Mouse (Mus musculus): ENCODE measurements around the gene Akt3. TPM values are rescaled to one million over a fixed set of nuclear protein-coding genes. Genes with fewer than 3 reads are reported as not detected.

The Akt3 gene
- polyA plus RNA-seq, 1 experiment from 2014 or later: 9.8 TPM

DNA sequence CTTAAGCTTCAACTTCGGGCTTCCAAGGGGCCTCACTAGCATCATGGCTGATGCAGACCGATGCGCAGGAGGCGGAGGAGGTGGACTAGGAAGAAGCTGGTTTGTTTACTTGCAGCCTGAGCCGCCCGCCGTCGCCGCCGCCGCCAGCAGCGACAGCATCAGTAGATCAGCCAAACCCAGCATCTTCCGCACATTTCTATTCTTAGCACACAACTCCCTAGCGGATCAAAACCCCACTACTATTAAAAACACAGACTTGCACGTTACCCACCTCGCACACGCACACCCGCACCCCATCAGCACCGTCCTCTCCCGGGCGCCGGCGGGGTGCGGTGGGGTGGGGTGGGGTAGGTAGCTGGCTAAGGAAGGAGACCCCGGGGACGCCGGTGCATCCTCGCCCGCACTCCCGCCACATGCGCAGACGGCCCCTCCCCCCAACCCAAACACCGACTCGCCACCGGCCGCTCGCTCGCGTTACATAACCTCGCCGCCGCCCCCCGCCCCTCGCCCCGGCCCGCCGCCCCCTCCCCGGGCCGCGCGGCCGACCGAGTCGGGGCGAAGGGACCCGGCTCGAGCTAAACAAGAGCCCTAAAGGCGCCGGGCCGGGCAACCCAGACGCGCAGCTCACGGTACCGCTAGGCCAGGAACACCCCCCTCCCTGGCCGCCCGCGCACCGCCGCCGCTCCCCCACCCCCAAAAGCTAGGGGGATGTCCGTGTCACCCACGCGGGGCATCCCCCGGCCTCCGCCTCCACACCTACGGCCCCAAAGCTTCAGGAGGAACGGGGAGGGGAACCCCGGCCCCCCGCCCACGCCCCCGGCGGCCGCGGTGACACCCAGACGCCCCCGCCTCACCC lies 597 bp downstream of the Akt3 start:
- Histone ChIP-seq H3K36me3 (no peaks in the 10 kb centered on the region), H3K27me3 (no peaks in the 10 kb centered on the region), H3K9me3 (no peaks in the 10 kb centered on the region), H3K4me3 (peak overlapping the region; percentile 97), H3K27ac (peak overlapping the region; percentile 98), H3K9ac (peak overlapping the region; percentile 87), H3K4me1 (peaks cover 11% of the 10 kb centered on the region; the same call in 1 of the 2 replicates), H3K4me2 (replicated peaks) (peak overlapping the region; percentile 60)
- peak; percentile 24; the same call in 1 of the 2 replicates for ATAC-seq (ENCODE audit: insufficient number of reproducible peaks, insufficient read depth, low FRiP score, low TSS enrichment)
- WGBS: under 1% methylated on average over 64 of the region's 86 CpGs

DNA sequence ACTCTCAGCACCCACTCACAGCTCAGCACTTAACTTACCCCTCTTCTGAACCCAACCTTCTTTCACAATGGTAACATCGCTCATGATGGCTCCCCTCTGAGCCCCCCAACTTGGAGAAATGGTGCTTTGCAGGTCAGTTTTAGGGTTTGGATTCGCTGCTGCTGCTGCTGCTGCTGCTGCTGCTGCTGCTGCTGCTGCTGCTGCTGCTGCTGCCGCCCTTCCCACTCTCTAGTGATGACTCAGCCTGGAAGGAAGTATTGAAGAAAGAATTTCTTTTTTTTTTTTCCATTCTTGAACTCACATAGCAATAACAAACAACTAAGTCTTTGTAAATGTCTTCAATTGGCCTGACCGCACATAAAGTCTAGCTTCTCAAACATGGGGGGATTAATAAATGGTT lies 9.4 kb downstream of the Akt3 start:
- H3K36me3 ChIP-seq: 0 out of 2 replicates have a peak, but pooled peaks cover 4% of the 10 kb centered on the region
- ATAC-seq (ENCODE audit: insufficient number of reproducible peaks, insufficient read depth, low FRiP score, low TSS enrichment): no peak
- H3K27me3 ChIP-seq: no peaks in the 10 kb centered on the region
- no peaks in the 10 kb centered on the region for H3K9me3 ChIP-seq
- H3K9ac ChIP-seq: no peak overlapping the region
- WGBS: 64% methylated on average over 4 of the region's 4 CpGs
- no peaks in the 10 kb centered on the region for H3K4me1 ChIP-seq
- no peak overlapping the region for H3K4me2 ChIP-seq (replicated peaks)
- no peak overlapping the region for H3K4me3 ChIP-seq
- no peak overlapping the region for H3K27ac ChIP-seq

DNA sequence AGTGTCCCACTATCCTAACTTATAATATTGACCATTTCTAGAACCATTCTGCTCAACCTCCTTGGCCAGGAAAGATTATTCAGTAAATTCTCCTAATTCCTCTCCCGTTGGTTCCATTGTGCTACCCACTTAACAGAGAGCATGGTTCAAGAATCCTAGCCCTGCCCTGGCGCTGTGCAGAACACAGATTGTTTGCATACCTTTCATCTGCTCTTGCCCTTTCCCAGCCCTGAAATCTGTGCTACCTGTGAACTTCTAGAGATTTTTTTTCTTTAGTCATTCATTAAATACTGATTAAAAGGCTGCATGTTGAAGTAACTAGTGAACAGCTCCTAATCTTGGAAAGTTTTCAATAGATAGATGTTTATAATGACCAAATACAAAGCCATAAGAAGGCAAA lies 19.6 kb downstream of the Akt3 start:
- H3K4me1 ChIP-seq: no peaks in the 10 kb centered on the region
- no peak for ATAC-seq (ENCODE audit: insufficient number of reproducible peaks, insufficient read depth, low FRiP score, low TSS enrichment)
- no peak overlapping the region for H3K9ac ChIP-seq
- WGBS: 76% methylated on average over 2 of the region's 2 CpGs
- H3K4me3 ChIP-seq: no peak overlapping the region
- no peaks in the 10 kb centered on the region for H3K27me3 ChIP-seq
- no peak overlapping the region for H3K27ac ChIP-seq
- H3K9me3 ChIP-seq: no peaks in the 10 kb centered on the region
- H3K4me2 ChIP-seq (replicated peaks): no peak overlapping the region
- H3K36me3 ChIP-seq: no peaks in the 10 kb centered on the region

DNA sequence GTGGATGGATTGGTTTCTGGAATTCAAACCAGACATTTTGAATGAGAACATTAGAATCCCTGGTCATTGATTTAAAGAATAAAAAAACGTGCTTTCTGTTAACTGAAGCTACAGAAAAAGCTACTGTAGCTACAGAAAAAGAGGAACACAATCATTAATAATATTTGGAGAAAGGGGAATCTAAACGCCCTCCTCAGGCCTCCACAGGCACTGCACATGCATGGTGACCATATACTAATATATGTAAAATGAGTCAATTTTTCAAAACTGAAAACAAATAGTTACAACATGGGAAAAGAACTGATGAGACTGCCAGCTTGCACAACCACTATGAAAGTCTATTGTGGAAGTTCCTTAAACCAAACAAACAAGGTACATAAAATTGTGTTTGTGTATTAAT lies 21.3 kb downstream of the Akt3 start:
- no peak for ATAC-seq (ENCODE audit: insufficient number of reproducible peaks, insufficient read depth, low FRiP score, low TSS enrichment)

DNA sequence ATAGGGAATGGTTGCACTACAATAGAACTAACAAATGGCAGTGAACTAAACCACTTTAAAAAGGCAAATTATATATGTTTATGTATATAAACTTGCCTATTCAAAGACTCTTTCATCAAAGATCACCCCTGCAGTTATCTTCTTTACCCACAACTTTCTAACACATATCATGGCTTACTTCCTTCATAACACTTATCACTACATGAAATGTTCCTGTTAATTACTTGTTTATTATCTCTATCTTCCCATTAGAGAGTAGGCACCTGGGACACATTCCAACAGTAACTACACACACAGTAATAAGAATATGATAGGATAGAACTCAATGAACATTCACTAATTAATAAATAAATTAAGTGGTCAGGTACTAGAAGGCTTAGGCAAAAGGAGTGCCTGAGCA lies 21.8 kb downstream of the Akt3 start:
- Histone ChIP-seq H3K27me3 (no peaks in the 10 kb centered on the region), H3K9me3 (no peaks in the 10 kb centered on the region), H3K4me3 (no peak overlapping the region), H3K36me3 (no peaks in the 10 kb centered on the region), H3K9ac (no peak overlapping the region), H3K4me1 (no peaks in the 10 kb centered on the region), H3K4me2 (replicated peaks) (no peak overlapping the region), H3K27ac (no peak overlapping the region)
- no peak for ATAC-seq (ENCODE audit: insufficient number of reproducible peaks, insufficient read depth, low FRiP score, low TSS enrichment)

More for the DNA sequence above, 21.3 kb downstream of the Akt3 start:
- Histone ChIP-seq H3K27ac (no peak overlapping the region), H3K4me1 (no peaks in the 10 kb centered on the region), H3K27me3 (no peaks in the 10 kb centered on the region), H3K36me3 (no peaks in the 10 kb centered on the region), H3K9me3 (no peaks in the 10 kb centered on the region), H3K4me3 (no peak overlapping the region), H3K9ac (no peak overlapping the region), H3K4me2 (replicated peaks) (no peak overlapping the region)
- WGBS: 57% methylated on average over 2 of the region's 2 CpGs

DNA sequence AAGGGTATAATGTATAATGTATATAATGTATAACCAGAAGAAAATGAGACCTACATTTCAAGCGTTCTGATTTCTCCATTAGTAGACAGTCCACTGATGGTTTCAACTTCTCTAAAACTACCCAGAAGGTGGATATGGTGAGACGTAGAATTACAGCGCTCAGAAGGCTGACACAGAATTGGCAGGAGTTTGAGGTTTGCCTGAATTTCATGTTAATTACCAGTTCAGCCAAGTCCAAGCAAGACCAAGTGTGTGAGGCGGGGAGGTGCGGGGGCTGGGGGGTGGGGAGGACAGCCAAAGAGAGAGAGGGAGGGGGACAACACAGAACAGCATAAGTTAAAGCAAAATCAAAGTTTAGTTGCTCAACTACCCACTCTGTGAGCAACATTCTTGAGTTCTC lies 23.5 kb downstream of the Akt3 start:
- Histone ChIP-seq H3K4me3 (no peak overlapping the region), H3K4me2 (replicated peaks) (no peak overlapping the region), H3K9me3 (no peaks in the 10 kb centered on the region), H3K27me3 (no peaks in the 10 kb centered on the region), H3K27ac (no peak overlapping the region), H3K9ac (no peak overlapping the region), H3K36me3 (no peaks in the 10 kb centered on the region), H3K4me1 (no peaks in the 10 kb centered on the region)
- ATAC-seq (ENCODE audit: insufficient number of reproducible peaks, insufficient read depth, low FRiP score, low TSS enrichment): no peak
- WGBS: 84% methylated on average over 5 of the region's 5 CpGs

DNA sequence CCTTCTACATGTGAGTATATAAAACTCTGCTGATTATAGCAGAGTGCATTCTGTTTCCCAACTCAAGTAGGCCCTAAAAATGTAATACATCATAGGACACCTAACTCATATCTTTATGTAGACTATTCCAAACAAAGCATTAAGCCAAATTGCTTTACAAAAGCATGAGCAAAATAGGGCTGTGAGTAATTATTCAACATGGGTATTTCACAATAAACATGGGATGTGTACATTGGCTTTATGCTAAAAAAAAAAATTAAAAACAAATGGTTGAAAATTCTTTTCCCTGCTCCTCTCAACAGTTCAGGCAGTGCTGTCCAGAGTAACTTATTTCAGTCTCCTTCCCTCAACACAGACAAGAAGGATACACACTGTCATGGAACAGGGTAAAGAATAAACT lies 26.9 kb downstream of the Akt3 start:
- Histone ChIP-seq H3K27me3 (no peaks in the 10 kb centered on the region), H3K4me3 (no peak overlapping the region), H3K36me3 (no peaks in the 10 kb centered on the region), H3K4me2 (replicated peaks) (no peak overlapping the region), H3K9ac (no peak overlapping the region), H3K27ac (no peak overlapping the region), H3K4me1 (no peaks in the 10 kb centered on the region), H3K9me3 (no peaks in the 10 kb centered on the region)
- ATAC-seq (ENCODE audit: insufficient number of reproducible peaks, insufficient read depth, low FRiP score, low TSS enrichment): no peak

DNA sequence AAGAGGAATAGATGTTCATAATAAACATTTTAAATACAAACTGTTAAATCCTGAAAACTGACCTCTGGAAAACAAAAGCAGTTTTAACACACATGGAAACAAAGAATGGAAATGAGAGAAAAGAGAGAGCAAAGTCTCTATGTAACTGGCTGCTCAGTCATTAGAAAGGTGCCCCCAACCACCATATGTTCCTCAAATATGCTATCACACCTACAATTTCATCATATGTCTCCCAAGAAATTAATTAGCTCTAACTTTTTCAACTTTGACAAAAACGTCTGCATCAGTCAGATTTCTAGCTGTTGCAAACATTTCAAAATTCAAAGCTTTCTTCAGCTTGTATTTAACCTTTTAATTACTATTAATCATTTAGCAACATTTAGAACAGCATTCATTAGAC lies 59.0 kb downstream of the Akt3 start:
- no peak for ATAC-seq (ENCODE audit: insufficient number of reproducible peaks, insufficient read depth, low FRiP score, low TSS enrichment)
- Histone ChIP-seq H3K9me3 (no peaks in the 10 kb centered on the region), H3K4me2 (replicated peaks) (no peak overlapping the region), H3K27ac (no peak overlapping the region), H3K4me1 (no peaks in the 10 kb centered on the region), H3K36me3 (no peaks in the 10 kb centered on the region), H3K4me3 (no peak overlapping the region), H3K9ac (no peak overlapping the region), H3K27me3 (no peaks in the 10 kb centered on the region)
- 71% methylated on average over 1 of the region's 1 CpGs for WGBS

DNA sequence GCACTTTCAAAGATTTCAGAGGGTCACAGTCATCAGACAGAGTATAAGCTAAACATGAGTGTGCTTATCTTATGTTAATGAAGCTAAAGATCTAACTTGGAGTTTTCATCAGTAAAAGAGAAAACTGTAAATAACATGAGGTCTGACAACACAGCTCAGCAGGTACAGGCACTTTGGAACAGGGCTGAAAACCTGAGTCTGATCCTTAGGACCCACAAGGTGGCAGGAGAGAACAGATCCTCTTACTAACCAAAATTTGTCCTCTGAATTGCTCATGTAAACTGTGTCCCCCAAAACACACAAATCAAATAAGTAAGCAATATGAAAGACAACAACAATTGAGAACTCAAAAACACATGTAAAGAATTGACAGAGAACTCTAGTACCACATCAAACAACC lies 62.8 kb downstream of the Akt3 start:
- ATAC-seq (ENCODE audit: insufficient number of reproducible peaks, insufficient read depth, low FRiP score, low TSS enrichment): no peak
- no peak overlapping the region for H3K4me2 ChIP-seq (replicated peaks)

DNA sequence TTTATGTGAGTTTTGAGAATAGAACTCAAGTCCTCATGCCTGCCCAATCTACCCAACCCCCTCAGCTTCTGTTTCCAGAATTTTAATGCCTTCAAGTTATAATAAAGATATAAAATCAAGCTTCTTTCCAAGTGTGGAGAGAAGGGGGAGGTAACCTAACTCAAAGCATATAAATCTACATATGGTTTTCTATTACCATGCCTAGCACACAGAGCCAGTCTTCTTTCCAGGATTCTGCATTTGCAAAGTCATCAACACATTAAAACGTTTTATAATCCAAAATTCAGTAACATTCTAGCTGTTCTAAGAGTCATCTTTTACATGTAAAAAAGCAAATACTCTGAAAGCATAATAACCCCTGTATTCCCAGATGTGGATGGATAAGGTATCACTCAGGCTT lies 63.7 kb downstream of the Akt3 start:
- 51% methylated on average over 1 of the region's 1 CpGs for whole genome bisulfite sequencing
- H3K9ac ChIP-seq: no peak overlapping the region
- H3K36me3 ChIP-seq: no peaks in the 10 kb centered on the region
- no peaks in the 10 kb centered on the region for H3K27me3 ChIP-seq
- H3K4me1 ChIP-seq: no peaks in the 10 kb centered on the region
- H3K4me3 ChIP-seq: no peak overlapping the region
- H3K9me3 ChIP-seq: no peaks in the 10 kb centered on the region
- no peak for ATAC-seq (ENCODE audit: insufficient number of reproducible peaks, insufficient read depth, low FRiP score, low TSS enrichment)
- no peak overlapping the region for H3K27ac ChIP-seq
- no peak overlapping the region for H3K4me2 ChIP-seq (replicated peaks)

More for the DNA sequence above, 62.8 kb downstream of the Akt3 start:
- Histone ChIP-seq H3K9me3 (no peaks in the 10 kb centered on the region), H3K27ac (no peak overlapping the region), H3K9ac (no peak overlapping the region), H3K27me3 (no peaks in the 10 kb centered on the region), H3K36me3 (no peaks in the 10 kb centered on the region), H3K4me1 (no peaks in the 10 kb centered on the region), H3K4me3 (no peak overlapping the region)

DNA sequence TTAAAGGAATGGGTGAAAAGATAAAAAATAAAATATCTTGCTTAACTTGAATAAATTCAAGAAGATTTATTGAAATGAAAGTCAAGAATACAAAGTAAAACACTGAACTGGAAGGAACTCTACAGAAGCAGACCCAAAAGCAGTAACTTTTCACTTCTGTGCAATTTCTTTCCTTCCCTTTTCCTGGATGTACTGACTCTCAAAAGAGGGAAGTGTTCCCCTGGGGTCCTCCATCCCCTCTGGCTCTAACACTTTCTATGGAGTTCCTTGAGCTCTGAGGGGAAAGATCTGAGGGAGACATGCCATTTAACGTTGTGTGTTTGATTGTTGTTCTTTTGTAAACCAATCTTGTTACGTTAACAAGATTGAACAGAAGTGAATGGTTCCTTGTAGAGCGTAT lies 66.4 kb downstream of the Akt3 start:
- H3K9ac ChIP-seq: no peak overlapping the region
- H3K9me3 ChIP-seq: no peaks in the 10 kb centered on the region
- no peak overlapping the region for H3K27ac ChIP-seq
- no peak overlapping the region for H3K4me3 ChIP-seq
- H3K4me1 ChIP-seq: no peaks in the 10 kb centered on the region
- H3K4me2 ChIP-seq (replicated peaks): no peak overlapping the region
- no peaks in the 10 kb centered on the region for H3K36me3 ChIP-seq
- 38% methylated on average over 3 of the region's 3 CpGs for WGBS
- H3K27me3 ChIP-seq: no peaks in the 10 kb centered on the region
- no peak for ATAC-seq (ENCODE audit: insufficient number of reproducible peaks, insufficient read depth, low FRiP score, low TSS enrichment)

DNA sequence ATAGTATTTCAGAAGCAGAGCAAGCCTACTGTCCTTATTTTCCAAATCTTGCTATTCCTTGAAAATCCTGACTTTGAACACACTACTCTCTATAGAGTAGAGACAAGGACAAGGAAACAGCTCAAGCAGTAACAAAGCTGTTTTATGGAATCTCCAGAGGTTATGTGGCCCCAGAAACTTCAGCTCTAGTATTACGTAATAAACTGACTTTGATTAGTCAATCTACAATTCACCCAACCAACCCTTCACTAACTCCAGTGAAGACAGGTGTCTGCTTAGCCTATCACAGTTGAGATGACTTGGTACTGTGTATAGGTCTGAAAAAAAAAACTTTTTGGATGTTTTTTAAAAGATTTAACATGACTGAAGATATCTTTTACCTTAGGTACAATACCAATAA lies 67.6 kb downstream of the Akt3 start:
- Histone ChIP-seq H3K4me3 (no peak overlapping the region), H3K9ac (no peak overlapping the region), H3K4me1 (no peaks in the 10 kb centered on the region), H3K36me3 (no peaks in the 10 kb centered on the region), H3K4me2 (replicated peaks) (no peak overlapping the region), H3K9me3 (no peaks in the 10 kb centered on the region), H3K27ac (no peak overlapping the region), H3K27me3 (no peaks in the 10 kb centered on the region)
- no peak for ATAC-seq (ENCODE audit: insufficient number of reproducible peaks, insufficient read depth, low FRiP score, low TSS enrichment)
- 92% methylated on average over 1 of the region's 1 CpGs for WGBS
